Mouse (Mus musculus) MEL (cell line): ENCODE data around the gene Ctdspl2. TPM values are rescaled to one million over a fixed set of nuclear protein-coding genes. Genes with fewer than 3 reads are reported as not detected.

ENCODE experiments used
- DNase-seq: peaks from one replicate; pipeline ENCODE4 v3.0.0; 2011; ENCODE audit warnings: low read depth, low spot score
- H3K27ac ChIP-seq: 2 replicates; pipeline ENCODE4 v1.5.1; 2012; ENCODE audit warnings: low read depth, mild to moderate bottlenecking, control low read depth, low read length, moderate library complexity; ENCODE audit not compliant: control insufficient read depth
- H3K27me3 ChIP-seq, 2 experiments: fragments of 150-350 bp in 1 of 2; sonication (generic) in 1 of 2; 2 replicates each; pipeline ENCODE4 v1.6.1; 2012; ENCODE audit warnings: low read length in 2 of 2, mild to moderate bottlenecking in 2 of 2, improper control_type of control experiment in 1 of 2, moderate library complexity in 1 of 2; ENCODE audit not compliant: insufficient read depth in 2 of 2, control insufficient read depth in 1 of 2
- H3K36me3 ChIP-seq, 2 experiments: 2 replicates each; pipeline ENCODE4 v1.6.1; 2012 to 2014; ENCODE audit warnings: low read length in 2 of 2, improper control_type of control experiment in 1 of 2, inconsistent platforms in 1 of 2, mild to moderate bottlenecking in 1 of 2; ENCODE audit not compliant: insufficient read depth in 2 of 2, control insufficient read depth in 1 of 2
- H3K4me1 ChIP-seq, 2 experiments: fragments of 150-350 bp in 1 of 2; sonication (generic) in 1 of 2; 2 replicates each; pipeline ENCODE4 v1.6.1; 2012; ENCODE audit warnings: low read length in 2 of 2, improper control_type of control experiment in 1 of 2, mild to moderate bottlenecking in 1 of 2; ENCODE audit not compliant: insufficient read depth in 2 of 2, control insufficient read depth in 1 of 2
- H3K4me3 ChIP-seq, 2 experiments: fragments of 150-350 bp in 1 of 2; sonication (generic) in 1 of 2; 2 replicates each; pipeline ENCODE4 v1.5.1; 2012; ENCODE audit warnings: low read depth in 2 of 2, low read length in 2 of 2, mild to moderate bottlenecking in 2 of 2, moderate library complexity in 2 of 2, control low read depth in 1 of 2, improper control_type of control experiment in 1 of 2; ENCODE audit not compliant: control insufficient read depth in 1 of 2, insufficient read depth in 1 of 2
- H3K79me2 ChIP-seq: 2 replicates; pipeline ENCODE4 v1.6.1; 2012; ENCODE audit warnings: mild to moderate bottlenecking, low read length, moderate library complexity; ENCODE audit not compliant: control insufficient read depth, poor library complexity, insufficient read depth
- H3K9ac ChIP-seq: 2 replicates; pipeline ENCODE4 v1.6.1; 2012; ENCODE audit warnings: low read depth, mild to moderate bottlenecking, control low read depth, low read length, moderate library complexity; ENCODE audit not compliant: control insufficient read depth, poor library complexity, severe bottlenecking
- H3K9me3 ChIP-seq: fragments of 150-350 bp; sonication (generic); replicated peaks from 2 replicates; pipeline ENCODE4 v1.6.1; 2012; ENCODE audit warnings: mild to moderate bottlenecking, low read length, improper control_type of control experiment, moderate library complexity; ENCODE audit not compliant: insufficient read depth
- CHD1 ChIP-seq: IDR thresholded peaks from 2 replicates; pipeline ENCODE4 v1.6.1; 2012; ENCODE audit warnings: low read depth, mild to moderate bottlenecking, inconsistent platforms, low read length, improper control_type of control experiment
- CHD2 ChIP-seq: IDR thresholded peaks from 2 replicates; pipeline ENCODE4 v1.6.1; 2011; ENCODE audit warnings: low read length, improper control_type of control experiment
- E2F4 ChIP-seq: IDR thresholded peaks from 2 replicates; pipeline ENCODE4 v1.6.1; 2011; ENCODE audit warnings: low read depth, low read length, improper control_type of control experiment, borderline replicate concordance
- ELF1 ChIP-seq: IDR thresholded peaks from 2 replicates; pipeline ENCODE4 v1.6.1; 2014; ENCODE audit warnings: low read depth, mild to moderate bottlenecking, inconsistent platforms, low read length, improper control_type of control experiment, moderate library complexity
- EP300 ChIP-seq, 2 experiments: IDR thresholded peaks; 2 replicates each; pipeline ENCODE4 v1.6.1; 2011; ENCODE audit warnings: improper control_type of control experiment in 2 of 2, low read length in 2 of 2, low read depth in 1 of 2, mild to moderate bottlenecking in 1 of 2
- ETS1 ChIP-seq: IDR thresholded peaks from 2 replicates; pipeline ENCODE4 v1.6.1; 2012; ENCODE audit warnings: low read depth, mild to moderate bottlenecking, inconsistent platforms, low read length, improper control_type of control experiment, moderate library complexity
- GABPA ChIP-seq: IDR thresholded peaks from 2 replicates; pipeline ENCODE4 v1.6.1; 2012; ENCODE audit warnings: low read depth, mild to moderate bottlenecking, inconsistent platforms, low read length, improper control_type of control experiment, moderate library complexity
- GATA1 ChIP-seq: IDR thresholded peaks from 2 replicates; pipeline ENCODE4 v1.6.1; 2011; ENCODE audit warnings: low read depth, low read length, improper control_type of control experiment
- HCFC1 ChIP-seq: IDR thresholded peaks from 2 replicates; pipeline ENCODE4 v1.6.1; 2012; ENCODE audit warnings: low read depth, mild to moderate bottlenecking, inconsistent platforms, low read length, improper control_type of control experiment, moderate library complexity
- JUND ChIP-seq: IDR thresholded peaks from 2 replicates; pipeline ENCODE4 v1.6.1; 2011; ENCODE audit warnings: low read depth, mild to moderate bottlenecking, improper control_type of control experiment, low read length
- KAT2A ChIP-seq: conservative IDR thresholded peaks from 2 replicates; pipeline ENCODE4 v1.6.1; 2012; ENCODE audit warnings: low read depth, low read length, improper control_type of control experiment, inconsistent platforms
- MAZ ChIP-seq: IDR thresholded peaks from 2 replicates; pipeline ENCODE4 v1.6.1; 2012; ENCODE audit warnings: low read depth, mild to moderate bottlenecking, inconsistent platforms, low read length, improper control_type of control experiment
- MXI1 ChIP-seq: IDR thresholded peaks from 2 replicates; pipeline ENCODE4 v1.6.1; 2011; ENCODE audit warnings: mild to moderate bottlenecking, low read depth, low read length, improper control_type of control experiment
- MYB ChIP-seq: IDR thresholded peaks from 2 replicates; pipeline ENCODE4 v1.6.1; 2011; ENCODE audit warnings: mild to moderate bottlenecking, low read depth, low read length, improper control_type of control experiment
- MYC ChIP-seq: IDR thresholded peaks from 2 replicates; pipeline ENCODE4 v1.6.1; 2011; ENCODE audit warnings: low read depth, mild to moderate bottlenecking, low read length, improper control_type of control experiment, moderate library complexity
- NELFE ChIP-seq: IDR thresholded peaks from 2 replicates; pipeline ENCODE4 v1.6.1; 2011; ENCODE audit warnings: low read depth, low read length, improper control_type of control experiment
- NRF1 ChIP-seq: IDR thresholded peaks from 2 replicates; pipeline ENCODE4 v1.6.1; 2014; ENCODE audit warnings: low read depth, mild to moderate bottlenecking, inconsistent platforms, low read length, improper control_type of control experiment, moderate library complexity; ENCODE audit not compliant: poor library complexity, insufficient read depth, severe bottlenecking
- POLR2A ChIP-seq, 2 experiments: IDR thresholded peaks; 2 replicates each; pipeline ENCODE4 v1.6.1; 2011 to 2012; ENCODE audit warnings: low read length in 2 of 2, mild to moderate bottlenecking in 2 of 2, control low read depth in 1 of 2, improper control_type of control experiment in 1 of 2, low read depth in 1 of 2, moderate library complexity in 1 of 2; ENCODE audit not compliant: control insufficient read depth in 1 of 2, insufficient read depth in 1 of 2, poor library complexity in 1 of 2
- POLR2AphosphoS5 ChIP-seq: IDR thresholded peaks from 2 replicates; pipeline ENCODE4 v1.6.1; 2012; ENCODE audit warnings: low read depth, borderline replicate concordance, mild to moderate bottlenecking, inconsistent platforms, low read length, moderate library complexity, mixed read lengths
- RAD21 ChIP-seq: IDR thresholded peaks from 2 replicates; pipeline ENCODE4 v1.6.1; 2011; ENCODE audit warnings: mild to moderate bottlenecking, low read depth, low read length, improper control_type of control experiment
- SIN3A ChIP-seq: IDR thresholded peaks from 2 replicates; pipeline ENCODE4 v1.6.1; 2012; ENCODE audit warnings: low read length, improper control_type of control experiment, inconsistent platforms
- SMC3 ChIP-seq: IDR thresholded peaks from 2 replicates; pipeline ENCODE4 v1.6.1; 2011; ENCODE audit warnings: low read depth, low read length, improper control_type of control experiment
- TAL1 ChIP-seq: IDR thresholded peaks from 2 replicates; pipeline ENCODE4 v1.6.1; 2012; ENCODE audit warnings: mild to moderate bottlenecking, inconsistent platforms, low read length, moderate library complexity, mixed read lengths
- TBP ChIP-seq: IDR thresholded peaks from 2 replicates; pipeline ENCODE4 v1.8.0; 2011; ENCODE audit warnings: low read depth, low read length, improper control_type of control experiment
- USF2 ChIP-seq, 2 experiments: IDR thresholded peaks; 2 replicates each; pipeline ENCODE4 v1.6.1; 2011 to 2012; ENCODE audit warnings: improper control_type of control experiment in 2 of 2, low read length in 2 of 2, borderline replicate concordance in 1 of 2, inconsistent platforms in 1 of 2, low read depth in 1 of 2, mild to moderate bottlenecking in 1 of 2; ENCODE audit not compliant: insufficient read depth in 1 of 2
- ZC3H11A ChIP-seq: IDR thresholded peaks from 2 replicates; pipeline ENCODE4 v1.6.1; 2012; ENCODE audit warnings: low read depth, mild to moderate bottlenecking, inconsistent platforms, low read length, improper control_type of control experiment
- ZMIZ1 ChIP-seq: IDR thresholded peaks from 2 replicates; pipeline ENCODE4 v1.6.1; 2012; ENCODE audit warnings: low read depth, mild to moderate bottlenecking, inconsistent platforms, low read length, improper control_type of control experiment, moderate library complexity
- ZNF384 ChIP-seq: IDR thresholded peaks from 2 replicates; pipeline ENCODE4 v1.6.1; 2012; ENCODE audit warnings: low read depth, mild to moderate bottlenecking, inconsistent platforms, low read length, improper control_type of control experiment
- polyA plus RNA-seq, 2 experiments: library from polyadenylated mRNA; stranded (reverse) in 1 of 2; unstranded in 1 of 2; fragments of >175 nt in 1 of 2; fragments of >200 nt in 1 of 2; gene quantifications; 2 replicates each; pipeline versions ENCODE4 v1.2.1 to v1.2.4; 2012; ENCODE audit warnings: low replicate concordance in 2 of 2, low read depth in 1 of 2; ENCODE audit not compliant: insufficient read length in 2 of 2, insufficient read depth in 1 of 2, missing spikeins in 1 of 2
- total RNA-seq: library from RNA; depleted of rRNA; stranded (reverse); fragments of 300-350 nt; gene quantifications from 2 replicates; pipeline ENCODE4 v1.2.3, GENCODE M21; 2012

Gene Ctdspl2
- total and polyA plus RNA-seq, 3 experiments: 16.6 to 57.2 (median 23.2) TPM

DNA sequence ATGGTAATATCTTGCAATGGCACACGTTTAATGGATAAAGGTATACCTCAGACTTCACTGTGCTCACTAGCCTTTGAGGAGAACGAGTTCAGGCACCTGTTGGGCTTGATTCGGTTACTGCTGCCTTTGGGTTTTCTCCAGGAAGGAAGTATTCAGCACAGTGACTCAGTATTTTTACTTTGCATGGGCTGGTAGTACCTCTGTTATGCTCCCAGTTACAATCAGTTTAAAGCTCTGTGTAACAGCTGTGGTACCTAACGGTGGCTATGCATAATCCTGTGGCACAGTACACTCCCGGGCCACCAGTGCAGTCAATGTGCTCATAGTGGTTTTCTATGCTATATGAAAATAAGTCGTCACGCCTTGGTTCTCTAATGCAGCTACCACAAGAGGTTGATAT, 55.6 kb downstream of the Ctdspl2 start:
- Histone ChIP-seq H3K27ac (no peak overlapping the region), H3K36me3 (peaks cover 0 to 12% of the 10 kb centered on the region in 2 experiments; a peak in 3 of 4 replicates)
- no peak for TF ChIP-seq MAZ
- no peak for TF ChIP-seq MYC
- TF ChIP-seq GATA1: no peak
- no peak for TF ChIP-seq SMC3
- TF ChIP-seq ETS1: no peak
- TF ChIP-seq TAL1: no peak
- TF ChIP-seq TBP: no peak
- no peak for TF ChIP-seq JUND
- no peak for TF ChIP-seq POLR2AphosphoS5
- TF ChIP-seq ZC3H11A: no peak
- TF ChIP-seq NELFE: no peak
- TF ChIP-seq ELF1: no peak
- TF ChIP-seq KAT2A: no peak
- TF ChIP-seq POLR2A (IDR thresholded peaks at IDR 0.05; ENCODE audit: control insufficient read depth in 1 of 2, insufficient read depth in 1 of 2, low read depth in 1 of 2, low read length in 2 of 2, poor library complexity in 1 of 2): no peak
- no peak for TF ChIP-seq MXI1
- TF ChIP-seq CHD1: no peak

DNA sequence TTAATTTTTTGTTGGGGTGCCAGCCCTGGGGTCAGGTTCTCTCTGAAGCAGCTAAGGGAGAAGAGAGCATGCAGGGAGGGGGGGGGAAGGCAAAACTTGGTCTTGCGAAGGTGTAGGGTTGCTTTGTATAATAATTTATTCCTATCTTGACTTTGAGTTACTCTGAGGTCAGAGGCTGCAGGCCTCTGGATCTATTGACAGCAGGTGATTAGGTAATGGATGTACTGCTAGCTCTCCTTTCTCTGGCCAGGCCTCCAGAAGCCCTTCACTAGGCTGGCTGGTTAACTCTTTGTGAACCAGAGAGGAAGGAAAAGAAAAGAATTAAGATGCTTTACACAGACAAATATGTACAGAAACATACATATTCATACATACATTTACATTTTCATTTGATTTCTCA, 62.9 kb downstream of the Ctdspl2 start:
- no peaks in the 10 kb centered on the region for H3K9me3 ChIP-seq
- no peak overlapping the region for H3K27ac ChIP-seq
- H3K4me3 ChIP-seq: no peak overlapping the region
- no peak overlapping the region for H3K9ac ChIP-seq
- no peak for DNase-seq
- H3K27me3 ChIP-seq: no peaks in the 10 kb centered on the region
- H3K79me2 ChIP-seq: no peaks in the 10 kb centered on the region
- TF ChIP-seq MYB (no peak), HCFC1 (no peak), EP300 (IDR thresholded peaks at IDR 0.05; ENCODE audit: low read depth in 1 of 2, low read length in 2 of 2) (no peak), SIN3A (no peak), ZMIZ1 (no peak), USF2 (IDR thresholded peaks at IDR 0.05; ENCODE audit: borderline replicate concordance in 1 of 2, insufficient read depth in 1 of 2, low read depth in 1 of 2, low read length in 2 of 2) (no peak), TAL1 (no peak), ETS1 (no peak), ZC3H11A (no peak), RAD21 (no peak), ELF1 (no peak), GABPA (no peak), GATA1 (no peak), ZNF384 (no peak), POLR2AphosphoS5 (no peak), NRF1 (no peak), KAT2A (no peak), CHD2 (no peak), MYC (no peak), E2F4 (no peak)
- peaks cover 0 to 2% of the 10 kb centered on the region in 2 experiments; a peak in 2 of 4 replicates for H3K36me3 ChIP-seq
- H3K4me1 ChIP-seq: no peaks in the 10 kb centered on the region

More for the DNA sequence above, 55.6 kb downstream of the Ctdspl2 start:
- no peak for DNase-seq
- no peaks in the 10 kb centered on the region for H3K4me1 ChIP-seq
- no peaks in the 10 kb centered on the region for H3K9me3 ChIP-seq
- no peak overlapping the region for H3K9ac ChIP-seq
- H3K4me3 ChIP-seq: no peak overlapping the region
- H3K27me3 ChIP-seq: no peaks in the 10 kb centered on the region
- no peaks in the 10 kb centered on the region for H3K79me2 ChIP-seq
